In genomic region chr13:43102943-43103342, GRCm38 (mm10) we compare ENCODE assay signal across 17 mouse cellular contexts.
"Had no signal": no experiment of that assay in that cellular context is flagged by ENCODE, and none has a peak within 500 bp of the region (broad histone marks: within the 10 kb centered on the region; RNA-seq: fewer than 3 reads in every experiment).

No protein-coding gene starts in this region.

- H3K27ac ChIP-seq: left cerebral cortex, adult 2 months; liver, embryonic 13.5 days; neural tube, embryonic 12.5 days; neural tube, embryonic 15.5 days had no signal

- H3K27me3 ChIP-seq: liver, embryonic 13.5 days; neural tube, embryonic 12.5 days; neural tube, embryonic 15.5 days had no signal

- H3K4me1 ChIP-seq: liver, embryonic 13.5 days; neural tube, embryonic 12.5 days had no signal

- H3K9ac ChIP-seq: liver, embryonic 13.5 days; neural tube, embryonic 12.5 days; neural tube, embryonic 15.5 days had no signal

- DNase-seq: kidney, postnatal 10 days; kidney, postnatal 36 days; layer of hippocampus, postnatal 36 days; liver, embryonic 13.5 days; lung, adult 2 months; lung, postnatal 14 days; lung, postnatal 4 days; midbrain, embryonic 14.5 days; right cerebral cortex, adult 18-20 months; right cerebral cortex, postnatal 14 days; right cerebral cortex, postnatal 4 days; thymus, adult 18-20 months; thymus, postnatal 36 days had no signal

- H3K4me2 ChIP-seq: liver, embryonic 13.5 days; midbrain, embryonic 11.5 days; neural tube, embryonic 12.5 days; neural tube, embryonic 15.5 days had no signal

- H3K36me3 ChIP-seq: liver, embryonic 13.5 days had no signal

- H3K4me3 ChIP-seq: left cerebral cortex, adult 2 months; liver, embryonic 13.5 days; neural tube, embryonic 12.5 days; neural tube, embryonic 15.5 days had no signal

- H3K9me3 ChIP-seq: liver, embryonic 13.5 days; neural tube, embryonic 15.5 days had no signal
